Mouse (Mus musculus) kidney, embryonic 15.5 days (tissue): ENCODE measurements around the gene Scarf2. TPM values are rescaled to one million over a fixed set of nuclear protein-coding genes. Genes with fewer than 3 reads are reported as not detected.
A peak's percentile ranks its signal among the peaks of the same experiment; 100 is the strongest.

Source experiments
- ATAC-seq: fragments of 200-750 bp; cut with Nextera tagmentation; replicated peaks from 2 replicates; pipeline ENCODE4 v1.8.0; 2017; ENCODE audit warnings: moderate TSS enrichment; ENCODE audit not compliant: low FRiP score
- H3K27ac ChIP-seq: fragments of 300-500 bp; sonication (generic); 2 replicates; pipeline ENCODE4 v1.5.1; 2015; ENCODE audit warnings: mild to moderate bottlenecking, inconsistent platforms
- H3K27me3 ChIP-seq: fragments of 300-500 bp; sonication (generic); 2 replicates; pipeline ENCODE4 v1.6.1; 2015; ENCODE audit warnings: inconsistent platforms
- H3K36me3 ChIP-seq: fragments of 300-500 bp; sonication (generic); 2 replicates; pipeline ENCODE4 v1.6.1; 2015; ENCODE audit warnings: inconsistent platforms
- H3K4me1 ChIP-seq: fragments of 300-500 bp; sonication (generic); 2 replicates; pipeline ENCODE4 v1.6.1; 2015; ENCODE audit warnings: inconsistent platforms
- H3K4me2 ChIP-seq: fragments of 300-500 bp; sonication (generic); 2 replicates; pipeline ENCODE4 v1.6.1; 2015; ENCODE audit warnings: moderate library complexity, mild to moderate bottlenecking, inconsistent platforms
- H3K4me3 ChIP-seq: fragments of 300-500 bp; sonication (generic); replicated peaks from 2 replicates; pipeline ENCODE4 v1.5.1; 2015; ENCODE audit warnings: mild to moderate bottlenecking, inconsistent platforms
- H3K9ac ChIP-seq: fragments of 300-500 bp; sonication (generic); 2 replicates; pipeline ENCODE4 v1.6.1; 2015; ENCODE audit warnings: mild to moderate bottlenecking, inconsistent platforms
- H3K9me3 ChIP-seq: fragments of 300-500 bp; sonication (generic); replicated peaks from 2 replicates; pipeline ENCODE4 v1.6.1; 2016; ENCODE audit warnings: inconsistent platforms
- WGBS: fragments of 180-500 bp; shearing (Covaris S2); methylation state at CpG from one replicate; pipeline ENCODE4 v1.1.7; 2015; ENCODE audit warnings: mixed read lengths; 5-methylcytosine and 5-hydroxymethylcytosine counted together
- polyA plus RNA-seq: library from polyadenylated mRNA; unstranded; fragments of >200 nt; fragmentation: Nextera tagmentation; extraction: Ambion mirVana; gene quantifications from 2 replicates; pipeline ENCODE4 v1.2.1, GENCODE M21; 2015

Scarf2 gene
- polyA plus RNA-seq, 1 experiment from 2014 or later: 12.3 TPM

DNA sequence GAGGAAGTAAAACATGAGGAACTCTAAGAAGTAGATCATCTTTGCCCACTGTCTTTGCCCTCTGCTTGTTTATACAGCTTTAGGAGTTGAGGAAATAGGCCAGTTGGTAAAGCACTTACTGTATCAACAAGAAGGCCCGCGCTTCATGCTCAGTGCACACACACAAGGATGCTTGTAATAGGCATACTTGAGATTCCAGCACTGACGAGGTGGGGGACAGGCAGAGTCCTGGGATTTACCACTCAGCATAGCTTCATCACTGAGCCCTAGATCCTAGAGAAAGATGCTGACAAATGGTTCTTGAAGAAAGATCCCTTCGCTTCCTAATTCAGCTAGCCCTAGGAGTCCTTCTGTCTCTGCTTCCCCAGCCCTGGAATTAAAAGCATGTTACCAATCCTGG is 16.1 kb downstream of the Scarf2 start:
- Histone ChIP-seq H3K27me3 (peaks cover 63% of the 10 kb centered on the region), H3K36me3 (no peaks in the 10 kb centered on the region), H3K9ac (no peak overlapping the region), H3K9me3 (no peaks in the 10 kb centered on the region), H3K4me3 (no peak overlapping the region), H3K4me2 (no peak overlapping the region), H3K4me1 (peaks cover 32% of the 10 kb centered on the region), H3K27ac (no peak overlapping the region)
- no peak for ATAC-seq
- 44% methylated on average over 4 of the region's 4 CpGs for WGBS

- Histone ChIP-seq H3K4me3 (peak overlapping the region; percentile 54), H3K9ac (peak overlapping the region; percentile 55), H3K4me1 (peaks cover 18% of the 10 kb centered on the region), H3K36me3 (no peaks in the 10 kb centered on the region), H3K27me3 (peaks cover 55% of the 10 kb centered on the region), H3K27ac (0 out of 2 replicates have a peak overlapping the region, but pooled peaks have one; percentile 22), H3K4me2 (peak overlapping the region; percentile 94), H3K9me3 (no peaks in the 10 kb centered on the region)
- 2% methylated on average over 63 of the region's 63 CpGs for WGBS
- peak; percentile 92 for ATAC-seq
These were observed 18.6 kb downstream of the Scarf2 start for GRCm38 (mm10) chr16:17815411-17816402.

- ATAC-seq: no peak
- Histone ChIP-seq H3K9me3 (no peaks in the 10 kb centered on the region), H3K4me1 (peaks cover 18% of the 10 kb centered on the region), H3K4me3 (no peak overlapping the region), H3K27me3 (peaks cover 53% of the 10 kb centered on the region), H3K9ac (no peak overlapping the region), H3K27ac (no peak overlapping the region), H3K4me2 (no peak overlapping the region), H3K36me3 (no peaks in the 10 kb centered on the region)
- WGBS: 74% methylated on average over 8 of the region's 8 CpGs
These were observed 19.4 kb downstream of the Scarf2 start for GRCm38 (mm10) chr16:17816528-17816927.

GRCm38 (mm10) chr16:17826500-17826899 is 29.4 kb downstream of the Scarf2 start:
- H3K4me3 ChIP-seq: no peak overlapping the region
- WGBS: 52% methylated on average over 2 of the region's 2 CpGs
- H3K27ac ChIP-seq: no peak overlapping the region
- no peaks in the 10 kb centered on the region for H3K9me3 ChIP-seq
- no peak overlapping the region for H3K4me2 ChIP-seq
- H3K9ac ChIP-seq: no peak overlapping the region
- H3K4me1 ChIP-seq: peaks cover 7% of the 10 kb centered on the region; the same call in 1 of the 2 replicates
- H3K27me3 ChIP-seq: peaks cover 78% of the 10 kb centered on the region
- no peaks in the 10 kb centered on the region for H3K36me3 ChIP-seq
- no peak for ATAC-seq

DNA sequence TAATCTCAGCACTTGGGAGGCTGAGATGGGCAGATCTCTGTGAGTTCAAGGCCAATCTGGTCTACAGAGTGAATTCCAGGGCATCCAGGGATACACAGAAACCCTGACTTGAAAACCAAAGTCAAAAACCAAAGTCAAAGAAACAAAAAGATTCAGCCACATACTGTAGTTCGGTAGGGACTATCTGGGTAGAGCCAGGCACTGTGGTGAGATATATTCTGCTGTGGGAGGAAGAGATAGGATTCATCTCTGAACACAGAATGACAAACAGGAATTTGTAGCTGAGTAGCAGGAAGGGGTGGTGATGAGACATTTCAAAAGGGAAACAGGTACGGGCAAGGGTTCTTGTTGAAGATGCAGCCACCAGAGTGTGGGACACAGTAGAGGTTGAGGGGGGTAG is 31.1 kb downstream of the Scarf2 start:
- ATAC-seq: no peak
- H3K27ac ChIP-seq: no peak overlapping the region
- H3K4me2 ChIP-seq: no peak overlapping the region
- H3K9me3 ChIP-seq: no peaks in the 10 kb centered on the region
- no peak overlapping the region for H3K4me3 ChIP-seq
- no peak overlapping the region for H3K9ac ChIP-seq
- H3K27me3 ChIP-seq: peaks cover 83% of the 10 kb centered on the region
- H3K36me3 ChIP-seq: no peaks in the 10 kb centered on the region
- H3K4me1 ChIP-seq: peaks cover 16% of the 10 kb centered on the region
- 88% methylated on average over 2 of the region's 2 CpGs for WGBS

DNA sequence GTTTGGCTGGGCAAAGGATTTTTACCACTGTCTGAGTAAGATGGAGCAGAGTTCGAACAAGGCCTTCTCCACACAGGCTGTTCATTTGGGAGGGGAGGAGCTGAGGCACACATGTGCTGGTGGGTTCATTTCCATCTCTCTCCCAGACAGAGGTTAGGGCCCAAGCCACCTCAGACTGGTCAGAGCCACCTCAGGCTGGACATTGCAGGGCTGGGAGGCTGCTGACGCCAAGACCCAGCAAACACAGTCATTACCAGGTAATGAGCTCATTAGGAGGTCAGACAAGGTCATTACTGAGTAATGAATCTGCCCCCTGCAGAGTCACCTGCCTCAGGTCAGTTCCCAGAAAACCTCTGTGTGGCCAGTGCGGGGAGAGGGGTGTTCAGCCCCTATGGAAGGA is 31.8 kb downstream of the Scarf2 start:
- H3K27ac ChIP-seq: no peak overlapping the region
- ATAC-seq: peak; percentile 38; the same call in 1 of the 2 replicates
- H3K9ac ChIP-seq: no peak overlapping the region
- WGBS: 58% methylated on average over 3 of the region's 3 CpGs
- no peak overlapping the region for H3K4me2 ChIP-seq
- H3K4me1 ChIP-seq: peaks cover 22% of the 10 kb centered on the region
- peaks cover 84% of the 10 kb centered on the region for H3K27me3 ChIP-seq
- no peak overlapping the region for H3K4me3 ChIP-seq
- no peaks in the 10 kb centered on the region for H3K36me3 ChIP-seq
- H3K9me3 ChIP-seq: no peaks in the 10 kb centered on the region

- Histone ChIP-seq H3K4me1 (peaks cover 31% of the 10 kb centered on the region), H3K27ac (no peak overlapping the region), H3K4me3 (no peak overlapping the region), H3K9me3 (no peaks in the 10 kb centered on the region), H3K36me3 (no peaks in the 10 kb centered on the region), H3K9ac (no peak overlapping the region), H3K4me2 (no peak overlapping the region), H3K27me3 (peaks cover 92% of the 10 kb centered on the region)
- 57% methylated on average over 10 of the region's 10 CpGs for WGBS
- ATAC-seq: peak; percentile 23; the same call in 1 of the 2 replicates
These were observed 33.5 kb downstream of the Scarf2 start for GRCm38 (mm10) chr16:17830385-17831178.

- Histone ChIP-seq H3K27me3 (peaks cover 93% of the 10 kb centered on the region), H3K27ac (no peak overlapping the region), H3K4me2 (no peak overlapping the region), H3K4me3 (no peak overlapping the region), H3K36me3 (no peaks in the 10 kb centered on the region), H3K4me1 (peaks cover 31% of the 10 kb centered on the region), H3K9ac (no peak overlapping the region), H3K9me3 (no peaks in the 10 kb centered on the region)
- no peak for ATAC-seq
- 12% methylated on average over 11 of the region's 11 CpGs for WGBS
These were observed 34.7 kb downstream of the Scarf2 start for GRCm38 (mm10) chr16:17831781-17832180.

DNA sequence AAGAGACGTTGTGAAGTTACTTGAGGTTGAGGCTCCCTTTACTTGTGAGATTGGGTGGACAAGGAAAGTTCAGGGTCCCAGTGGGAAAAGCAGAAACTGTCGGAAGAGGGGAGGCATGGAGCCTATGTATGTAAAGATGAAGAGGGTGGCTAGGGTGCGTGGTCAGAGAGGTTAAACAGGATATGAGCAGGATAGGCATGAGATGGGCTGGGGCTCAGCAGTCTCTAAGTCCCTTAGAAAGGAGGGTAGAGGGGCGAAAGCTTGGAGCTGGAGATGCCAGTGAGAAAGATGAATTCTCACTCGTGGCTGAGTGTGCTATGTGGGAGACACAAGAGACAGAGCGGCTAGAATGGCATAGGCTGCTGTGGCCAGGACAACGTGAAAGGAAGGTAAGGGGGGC is 35.7 kb downstream of the Scarf2 start, which contains the start of gene B830017H08Rik:
Gene B830017H08Rik, plus strand, starts transcription at position 301 of the 400 bp plus-strand sequence.
- H3K27ac ChIP-seq: no peak within 1 kb of the TSS
- H3K4me2 ChIP-seq: peak within 1 kb of the TSS; percentile 99
- H3K9ac ChIP-seq: peak within 1 kb of the TSS; percentile 44
- H3K9me3 ChIP-seq: no peaks in the 10 kb centered on the region
- H3K4me3 ChIP-seq: peak within 1 kb of the TSS; percentile 62
- no peak for ATAC-seq
- 35% methylated on average over 7 of the region's 7 CpGs for WGBS
- H3K27me3 ChIP-seq: peaks cover 96% of the 10 kb centered on the region
- H3K36me3 ChIP-seq: no peaks in the 10 kb centered on the region
- H3K4me1 ChIP-seq: peaks cover 31% of the 10 kb centered on the region

GRCm38 (mm10) chr16:17833321-17833680 is 36.2 kb downstream of the Scarf2 start:
- no peak for ATAC-seq
- under 1% methylated on average over 37 of the region's 37 CpGs for WGBS
- H3K9ac ChIP-seq: peak overlapping the region; percentile 44

DNA sequence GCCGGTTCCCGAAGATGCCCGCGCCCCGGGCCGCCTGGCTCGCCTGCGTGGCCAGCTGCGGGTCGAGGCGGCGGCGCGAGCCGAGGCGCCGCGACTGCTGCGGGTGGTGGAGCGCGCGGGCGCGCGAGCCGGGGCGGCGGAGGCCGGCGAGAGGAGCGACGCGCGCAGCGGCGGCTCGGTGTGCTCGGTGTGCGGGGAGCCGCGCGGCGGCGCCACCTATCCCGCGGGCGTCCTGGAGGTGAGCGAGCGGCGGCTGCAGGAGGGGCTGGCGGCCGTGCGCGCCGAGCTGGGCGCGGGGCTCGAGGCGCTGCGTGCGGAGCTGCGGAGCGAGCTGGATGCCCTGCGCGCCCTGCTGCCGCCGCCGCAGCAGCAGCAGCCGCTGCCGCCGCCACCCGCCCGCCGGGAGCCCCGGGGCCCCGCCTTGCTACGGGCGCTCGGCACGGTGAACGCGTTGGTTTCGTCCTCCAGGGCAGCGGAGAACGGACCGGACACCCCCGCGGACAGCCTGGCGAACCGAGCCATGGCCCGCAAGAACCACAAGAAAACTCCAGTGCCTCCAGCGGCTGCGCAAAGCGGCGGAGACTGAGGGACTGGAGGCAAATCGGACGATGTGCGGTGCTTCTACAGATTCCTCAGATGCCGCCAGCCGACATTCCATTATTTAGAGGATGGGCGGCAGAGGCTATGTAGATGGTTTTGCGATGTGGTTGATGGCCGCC is 36.8 kb downstream of the Scarf2 start:
- Histone ChIP-seq H3K36me3 (no peaks in the 10 kb centered on the region), H3K9ac (peak overlapping the region; percentile 44), H3K9me3 (no peaks in the 10 kb centered on the region), H3K4me3 (peak overlapping the region; percentile 62), H3K27me3 (peaks cover 87% of the 10 kb centered on the region), H3K4me1 (peaks cover 31% of the 10 kb centered on the region), H3K4me2 (peak overlapping the region; percentile 99), H3K27ac (no peak overlapping the region)
- WGBS: under 1% methylated on average over 81 of the region's 103 CpGs
- peak; percentile 30; the same call in 1 of the 2 replicates for ATAC-seq

More at GRCm38 (mm10) chr16:17833321-17833680, 36.2 kb downstream of the Scarf2 start:
- H3K36me3 ChIP-seq: no peaks in the 10 kb centered on the region
- H3K27me3 ChIP-seq: peaks cover 91% of the 10 kb centered on the region
- H3K4me2 ChIP-seq: peak overlapping the region; percentile 99
- H3K4me1 ChIP-seq: peaks cover 31% of the 10 kb centered on the region
- H3K9me3 ChIP-seq: no peaks in the 10 kb centered on the region
- no peak overlapping the region for H3K27ac ChIP-seq
- H3K4me3 ChIP-seq: peak overlapping the region; percentile 62
